Mouse (Mus musculus) heart, embryonic 13.5 days (tissue): ENCODE results near the gene C77080. TPM values are rescaled to one million over a fixed set of nuclear protein-coding genes. Genes with fewer than 3 reads are reported as not detected.

Experiments
- ATAC-seq: fragments of 200-750 bp; cut with Nextera tagmentation; 2 replicates; pipeline ENCODE4 v1.8.0; 2017; ENCODE audit warnings: moderate TSS enrichment; ENCODE audit not compliant: insufficient number of reproducible peaks, low FRiP score, low TSS enrichment; ENCODE audit errors: extremely low read depth
- H3K27ac ChIP-seq: fragments of 300-500 bp; sonication (generic); replicated peaks from 2 replicates; pipeline ENCODE4 v1.5.1; 2015; ENCODE audit warnings: moderate library complexity, mild to moderate bottlenecking, inconsistent platforms
- H3K27me3 ChIP-seq: fragments of 300-500 bp; sonication (generic); replicated peaks from 2 replicates; pipeline ENCODE4 v1.6.1; 2015; ENCODE audit warnings: mild to moderate bottlenecking, inconsistent platforms
- H3K36me3 ChIP-seq: fragments of 300-500 bp; sonication (generic); 2 replicates; pipeline ENCODE4 v1.6.1; 2015; ENCODE audit warnings: mild to moderate bottlenecking, inconsistent platforms
- H3K4me1 ChIP-seq: fragments of 300-500 bp; sonication (generic); 2 replicates; pipeline ENCODE4 v1.6.1; 2015; ENCODE audit warnings: inconsistent platforms
- H3K4me2 ChIP-seq: fragments of 300-500 bp; sonication (generic); 2 replicates; pipeline ENCODE4 v1.6.1; 2015; ENCODE audit warnings: inconsistent platforms, mild to moderate bottlenecking, moderate library complexity
- H3K4me3 ChIP-seq: fragments of 300-500 bp; sonication (generic); 2 replicates; pipeline ENCODE4 v1.5.1; 2015; ENCODE audit warnings: moderate library complexity, mild to moderate bottlenecking, inconsistent platforms
- H3K9ac ChIP-seq: fragments of 300-500 bp; sonication (generic); 2 replicates; pipeline ENCODE4 v1.6.1; 2015; ENCODE audit warnings: inconsistent platforms, mild to moderate bottlenecking, moderate library complexity
- H3K9me3 ChIP-seq: fragments of 300-500 bp; sonication (generic); 2 replicates; pipeline ENCODE4 v1.6.1; 2016; ENCODE audit warnings: inconsistent platforms
- WGBS: fragments of 180-500 bp; shearing (Covaris S2); methylation state at CpG from one replicate; pipeline ENCODE4 v1.1.7; 2015; ENCODE audit warnings: mixed read lengths; 5-methylcytosine and 5-hydroxymethylcytosine counted together
- polyA plus RNA-seq: library from polyadenylated mRNA; unstranded; fragments of >200 nt; fragmentation: Nextera tagmentation; extraction: Ambion mirVana; gene quantifications from 2 replicates; pipeline ENCODE4 v1.2.1, GENCODE M21; 2015

The C77080 gene
- polyA plus RNA-seq, 1 experiment from 2014 or later: 2.3 TPM

DNA sequence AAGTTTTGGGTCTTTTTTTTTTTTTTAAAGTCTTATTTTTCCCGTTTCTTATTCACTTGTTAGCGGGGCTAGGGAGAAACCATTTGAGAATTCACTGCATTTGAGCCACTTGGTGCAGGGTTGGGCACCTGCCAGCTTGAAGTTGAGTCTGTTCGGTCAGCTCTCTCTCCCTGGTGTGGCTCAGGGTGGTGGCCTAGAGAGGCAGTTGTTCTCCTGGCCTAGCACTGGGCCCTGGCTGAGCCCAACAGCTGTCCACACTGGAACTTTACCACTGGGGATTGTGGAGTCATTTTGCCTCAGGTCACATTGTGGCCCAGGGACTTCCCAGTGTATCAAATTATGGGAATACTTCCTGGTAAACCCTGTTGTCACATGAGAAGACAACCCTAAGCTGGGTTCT, 26.9 kb upstream of the C77080 start:
- Histone ChIP-seq H3K4me2 (peak overlapping the region; percentile 98), H3K4me1 (peaks cover 20% of the 10 kb centered on the region), H3K27me3 (peaks cover 47% of the 10 kb centered on the region), H3K4me3 (peak overlapping the region; percentile 61), H3K27ac (no peak overlapping the region), H3K9me3 (no peaks in the 10 kb centered on the region), H3K9ac (peak overlapping the region; percentile 81), H3K36me3 (no peaks in the 10 kb centered on the region)
- WGBS: 32% methylated on average over 3 of the region's 3 CpGs
- ATAC-seq: no peak

DNA sequence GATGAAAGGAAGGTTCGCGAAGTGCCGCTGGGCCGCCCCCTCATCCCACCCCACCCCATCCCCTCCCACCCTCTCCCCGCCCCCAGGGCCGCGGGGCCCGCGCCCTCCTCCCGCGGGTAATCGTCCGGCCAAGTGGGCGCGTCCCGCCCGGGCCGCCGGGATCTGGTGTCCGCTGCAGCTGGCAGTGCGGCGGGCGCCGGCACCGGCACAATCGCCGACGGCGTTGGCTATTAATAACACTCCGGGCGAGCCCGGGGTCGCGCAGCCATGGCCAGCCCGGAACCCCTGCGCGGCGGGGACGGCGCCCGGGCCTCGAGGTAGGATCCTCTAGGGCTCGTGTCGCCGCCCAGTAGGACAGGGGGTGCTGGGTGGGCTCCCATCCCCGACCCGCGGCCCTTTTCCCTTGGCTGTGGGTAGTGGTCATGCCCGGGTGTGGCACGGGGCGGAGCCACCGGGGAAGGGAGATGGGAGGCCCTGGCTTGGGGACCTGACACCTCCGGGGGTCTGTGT, 26.3 kb upstream of the C77080 start, which contains the start of gene Sync:
Gene Sync (plus strand): TSS at position 146 of the 510 bp plus-strand sequence.
- peaks cover 19% of the 10 kb centered on the region for H3K4me1 ChIP-seq
- no peaks in the 10 kb centered on the region for H3K36me3 ChIP-seq
- peaks cover 42% of the 10 kb centered on the region for H3K27me3 ChIP-seq
- no peak within 1 kb of the TSS for H3K27ac ChIP-seq
- peak; percentile 28; the same call in 1 of the 2 replicates for ATAC-seq
- under 1% methylated on average over 46 of the region's 53 CpGs for WGBS
- no peaks in the 10 kb centered on the region for H3K9me3 ChIP-seq
- peak within 1 kb of the TSS; percentile 98 for H3K4me2 ChIP-seq
- H3K9ac ChIP-seq: peak within 1 kb of the TSS; percentile 81
- peak within 1 kb of the TSS; percentile 61 for H3K4me3 ChIP-seq

DNA sequence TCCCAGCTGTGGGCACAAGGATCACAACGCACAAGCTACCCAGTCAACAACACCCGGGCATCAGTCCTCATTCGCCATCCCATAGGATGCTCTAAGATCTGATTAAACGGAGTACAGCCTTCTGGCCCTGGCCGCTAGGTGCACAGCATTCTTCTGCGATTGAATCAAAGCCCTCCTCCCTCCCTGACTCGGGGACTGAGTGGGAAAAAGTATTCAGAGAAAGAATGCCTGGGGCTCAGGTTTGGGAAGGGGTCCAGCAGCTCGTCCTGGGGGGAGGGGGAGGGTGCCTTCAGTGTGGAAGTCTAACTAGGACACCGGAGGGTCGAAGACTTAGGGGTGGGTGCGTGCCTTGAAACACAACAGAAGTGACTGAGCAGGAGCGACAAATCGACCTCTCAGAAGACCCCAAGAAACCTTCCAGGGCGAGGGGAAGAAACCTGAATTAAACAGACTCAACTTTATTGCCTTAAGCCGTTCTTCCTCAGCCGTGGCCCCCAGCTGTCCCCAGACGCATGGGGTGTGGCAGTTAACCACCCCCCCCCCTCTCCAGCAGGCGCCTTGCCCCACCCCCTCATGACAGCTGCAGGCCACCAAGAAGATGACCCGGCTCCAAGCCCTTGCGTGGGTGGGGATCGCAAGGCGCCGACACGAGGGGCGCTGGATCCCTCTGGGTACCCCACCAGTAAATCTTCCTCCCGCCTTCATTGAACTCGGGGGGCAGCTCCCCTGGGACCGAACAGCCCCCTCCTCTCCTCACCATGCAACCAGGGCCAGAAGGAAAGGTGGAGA, 25.7 kb upstream of the C77080 start:
- WGBS: 3% methylated on average over 28 of the region's 28 CpGs
- H3K36me3 ChIP-seq: no peaks in the 10 kb centered on the region
- no peak overlapping the region for H3K27ac ChIP-seq
- ATAC-seq: peak; percentile 31; the same call in 1 of the 2 replicates
- H3K4me3 ChIP-seq: peak overlapping the region; percentile 61
- peak overlapping the region; percentile 81 for H3K9ac ChIP-seq
- peak overlapping the region; percentile 98 for H3K4me2 ChIP-seq
- peaks cover 39% of the 10 kb centered on the region for H3K27me3 ChIP-seq
- no peaks in the 10 kb centered on the region for H3K9me3 ChIP-seq
- peaks cover 19% of the 10 kb centered on the region for H3K4me1 ChIP-seq

DNA sequence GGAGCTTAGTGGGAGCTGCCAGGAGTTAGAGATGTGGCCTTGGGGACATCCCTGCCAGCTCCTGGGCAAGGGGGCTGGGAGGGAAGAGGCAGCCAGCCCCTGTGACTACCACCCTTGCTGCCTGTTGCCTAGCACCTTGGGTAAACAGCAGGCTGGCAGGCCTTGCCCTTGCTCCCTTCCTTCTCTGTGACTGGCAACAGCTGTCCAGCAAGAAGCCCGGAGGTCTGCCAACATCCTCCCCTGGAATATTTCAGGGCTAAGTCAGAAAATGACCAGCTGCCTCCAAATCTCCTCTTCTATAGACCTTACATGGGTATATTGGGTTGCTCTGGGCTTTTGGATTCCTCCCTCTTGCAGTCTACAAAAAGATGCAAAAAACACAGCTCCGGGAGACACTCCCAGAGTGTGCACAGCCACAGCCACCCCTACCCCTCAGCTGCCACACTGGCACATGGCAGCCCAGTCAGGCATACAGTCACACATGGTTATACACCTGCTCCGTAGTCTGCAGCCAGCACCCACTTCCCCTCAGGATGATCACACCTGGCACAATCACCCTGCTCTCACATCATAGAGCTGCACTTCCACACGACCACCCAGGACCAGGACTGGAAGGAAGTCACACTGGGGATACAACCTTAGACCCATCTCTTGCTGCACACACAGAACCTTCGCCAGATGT, 24.9 kb upstream of the C77080 start:
- H3K4me3 ChIP-seq: peak overlapping the region; percentile 61
- no peak overlapping the region for H3K27ac ChIP-seq
- H3K36me3 ChIP-seq: no peaks in the 10 kb centered on the region
- no peak for ATAC-seq
- WGBS: 60% methylated on average over 5 of the region's 5 CpGs
- peaks cover 19% of the 10 kb centered on the region for H3K4me1 ChIP-seq
- no peak overlapping the region for H3K9ac ChIP-seq
- peak overlapping the region; percentile 98 for H3K4me2 ChIP-seq
- H3K9me3 ChIP-seq: no peaks in the 10 kb centered on the region
- peaks cover 39% of the 10 kb centered on the region for H3K27me3 ChIP-seq

DNA sequence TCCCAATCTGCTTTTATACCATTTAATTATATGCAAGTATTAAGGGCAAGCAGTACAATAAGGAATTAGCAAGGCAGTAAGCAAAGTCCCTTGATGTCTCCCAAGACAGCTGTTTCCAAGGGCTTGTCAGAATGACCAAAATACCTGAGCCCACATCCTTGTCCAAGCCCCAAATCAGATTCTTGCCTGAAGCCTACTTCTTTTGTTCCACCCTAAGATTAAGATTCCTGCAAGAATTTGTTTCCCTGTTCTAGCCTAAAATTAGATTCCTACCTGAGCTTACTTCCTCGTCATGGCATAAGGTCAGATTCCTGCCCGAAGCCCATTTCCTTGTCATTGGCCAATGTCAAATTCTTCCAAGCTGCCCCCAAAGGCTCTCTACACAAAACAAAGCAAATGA, 23.5 kb upstream of the C77080 start:
- H3K4me3 ChIP-seq: no peak overlapping the region
- no peaks in the 10 kb centered on the region for H3K36me3 ChIP-seq
- H3K27ac ChIP-seq: no peak overlapping the region
- ATAC-seq: no peak
- no peaks in the 10 kb centered on the region for H3K9me3 ChIP-seq
- H3K4me2 ChIP-seq: no peak overlapping the region
- 74% methylated on average over 2 of the region's 2 CpGs for WGBS
- no peak overlapping the region for H3K9ac ChIP-seq
- H3K27me3 ChIP-seq: peaks cover 39% of the 10 kb centered on the region
- peaks cover 19% of the 10 kb centered on the region for H3K4me1 ChIP-seq

DNA sequence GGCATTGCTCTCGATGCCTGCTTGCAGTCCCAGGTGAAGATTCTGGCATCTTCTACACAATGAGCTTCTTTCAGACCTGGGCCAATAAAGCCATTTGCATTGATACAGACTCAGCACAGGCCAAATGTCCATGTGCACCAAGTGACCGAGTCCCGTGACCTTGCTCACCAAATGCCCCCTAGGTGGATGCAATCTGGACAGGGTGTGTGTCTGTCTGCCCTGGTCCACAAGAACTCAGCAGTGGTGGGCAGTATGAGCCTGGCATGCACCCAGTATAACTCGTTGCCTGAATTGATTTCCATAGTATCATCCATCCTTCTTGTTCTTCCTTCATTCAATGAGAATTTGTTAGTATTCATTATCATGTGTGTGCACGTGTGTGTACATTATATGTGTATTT, 22.0 kb upstream of the C77080 start:
- Histone ChIP-seq H3K36me3 (no peaks in the 10 kb centered on the region), H3K9ac (no peak overlapping the region), H3K4me1 (peaks cover 19% of the 10 kb centered on the region), H3K27ac (no peak overlapping the region), H3K4me2 (no peak overlapping the region), H3K9me3 (no peaks in the 10 kb centered on the region), H3K4me3 (no peak overlapping the region), H3K27me3 (peaks cover 33% of the 10 kb centered on the region)
- no peak for ATAC-seq
- WGBS: 75% methylated on average over 5 of the region's 5 CpGs

DNA sequence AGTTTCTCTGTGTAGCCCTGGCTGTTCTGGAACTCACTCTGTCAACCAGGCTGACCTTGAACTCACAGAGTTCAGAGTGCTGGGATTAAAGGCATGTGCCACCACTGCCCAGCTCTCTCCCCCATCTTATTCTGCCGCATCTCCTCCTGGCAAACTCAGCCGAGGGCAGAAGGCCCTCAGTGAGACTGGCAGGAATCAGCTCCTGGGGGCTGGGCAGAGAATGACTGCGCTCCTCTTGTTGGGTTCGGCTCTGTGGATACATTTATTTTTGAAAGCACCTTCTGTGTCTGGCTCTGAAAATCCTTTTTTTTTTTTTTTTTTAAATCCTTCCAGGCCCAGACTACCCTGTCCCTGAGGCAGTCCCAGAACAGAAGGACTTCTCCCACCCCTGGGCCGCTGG, 21.6 kb upstream of the C77080 start:
- H3K4me1 ChIP-seq: peaks cover 15% of the 10 kb centered on the region
- no peak overlapping the region for H3K4me2 ChIP-seq
- no peak overlapping the region for H3K9ac ChIP-seq
- H3K36me3 ChIP-seq: no peaks in the 10 kb centered on the region
- no peak for ATAC-seq
- peaks cover 32% of the 10 kb centered on the region for H3K27me3 ChIP-seq
- WGBS: 74% methylated on average over 5 of the region's 5 CpGs
- no peak overlapping the region for H3K4me3 ChIP-seq
- H3K9me3 ChIP-seq: no peaks in the 10 kb centered on the region
- no peak overlapping the region for H3K27ac ChIP-seq

DNA sequence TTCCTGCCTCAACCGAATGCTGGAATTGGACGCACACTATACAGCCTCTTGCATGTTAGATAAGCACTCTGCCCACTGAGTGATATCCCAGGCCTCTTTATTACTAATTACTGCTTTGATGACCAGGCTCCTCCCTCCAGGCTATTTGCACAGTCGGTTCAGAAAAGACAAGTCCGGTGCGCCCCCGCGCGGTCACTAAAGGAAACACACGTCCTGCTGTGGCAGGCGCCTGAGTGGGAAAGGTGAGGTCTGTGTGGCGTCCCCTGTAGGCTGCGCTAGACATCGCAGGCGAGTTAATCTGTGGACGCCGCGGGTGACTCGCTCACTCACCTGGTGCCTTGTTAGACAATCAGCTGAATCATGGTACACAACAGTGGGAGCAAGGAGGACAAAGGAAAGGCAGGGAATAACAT, 15.3 kb upstream of the C77080 start:
- Histone ChIP-seq H3K9me3 (no peaks in the 10 kb centered on the region), H3K4me2 (no peak overlapping the region), H3K4me1 (peaks cover 10% of the 10 kb centered on the region), H3K9ac (no peak overlapping the region), H3K27ac (no peak overlapping the region), H3K4me3 (no peak overlapping the region), H3K27me3 (peaks cover 27% of the 10 kb centered on the region), H3K36me3 (no peaks in the 10 kb centered on the region)
- ATAC-seq: no peak
- WGBS: 1% methylated on average over 18 of the region's 18 CpGs

DNA sequence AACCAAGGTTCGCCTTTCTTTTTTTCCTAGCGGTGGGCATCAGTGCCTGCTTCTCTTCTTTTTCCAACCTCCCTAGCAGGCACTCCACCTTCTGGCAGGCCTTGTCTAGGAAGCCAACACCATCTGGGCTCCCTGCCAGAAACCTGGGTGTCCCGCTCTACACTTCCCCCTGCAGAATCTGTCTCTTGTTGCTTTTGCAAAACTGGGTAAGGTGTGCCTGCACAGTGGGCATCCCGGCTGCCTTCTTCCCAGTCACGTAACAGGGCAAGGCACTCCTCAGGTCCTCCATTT, 11.5 kb upstream of the C77080 start:
- Histone ChIP-seq H3K9ac (peak overlapping the region; percentile 37; the same call in 1 of the 2 replicates), H3K9me3 (no peaks in the 10 kb centered on the region), H3K36me3 (no peaks in the 10 kb centered on the region), H3K27me3 (peaks cover 44% of the 10 kb centered on the region), H3K4me2 (peak overlapping the region; percentile 47), H3K4me3 (peak overlapping the region; percentile 1), H3K4me1 (peaks cover 10% of the 10 kb centered on the region), H3K27ac (no peak overlapping the region)
- WGBS: 32% methylated on average over 5 of the region's 5 CpGs
- ATAC-seq: no peak

DNA sequence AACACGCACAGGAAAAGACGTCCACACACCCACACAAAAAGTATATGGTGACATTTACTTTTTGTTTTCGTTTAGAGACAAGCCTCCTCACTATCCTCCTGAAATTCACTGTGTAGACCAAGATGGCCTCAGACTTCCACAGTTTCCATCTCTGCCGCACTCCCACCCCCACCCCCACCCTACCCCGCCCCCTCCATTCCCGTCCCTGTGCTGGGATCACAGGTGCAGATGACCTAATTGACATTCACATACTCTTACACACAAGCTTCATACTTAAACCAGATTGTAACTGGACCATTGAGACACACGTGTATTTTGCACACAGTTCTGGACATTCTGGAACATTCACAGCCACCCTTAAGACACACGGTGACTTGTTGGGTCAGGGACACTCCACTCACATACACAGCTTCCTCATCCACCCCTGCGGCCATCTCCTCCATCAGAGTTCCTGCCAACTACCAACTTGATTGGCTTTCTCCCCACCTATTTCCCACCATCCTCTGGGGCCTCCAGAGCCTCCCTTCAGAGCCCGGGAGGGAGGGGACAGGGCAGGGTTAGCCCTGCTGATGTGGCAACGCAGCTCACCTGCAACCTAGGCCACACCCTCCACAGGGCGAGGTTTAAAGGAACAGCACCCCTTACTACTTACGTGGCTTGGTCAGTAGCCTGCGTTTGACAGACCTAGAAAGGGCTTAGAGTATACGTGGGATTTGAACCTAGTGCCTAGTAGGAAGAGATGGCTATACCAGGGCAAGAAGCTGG, 11.0 kb upstream of the C77080 start:
- Histone ChIP-seq H3K4me2 (peak overlapping the region; percentile 47), H3K4me3 (peak overlapping the region; percentile 1), H3K27ac (no peak overlapping the region), H3K9me3 (no peaks in the 10 kb centered on the region), H3K36me3 (no peaks in the 10 kb centered on the region), H3K4me1 (peaks cover 10% of the 10 kb centered on the region), H3K27me3 (peaks cover 46% of the 10 kb centered on the region), H3K9ac (peak overlapping the region; percentile 52)
- no peak for ATAC-seq
- WGBS: 17% methylated on average over 15 of the region's 15 CpGs

DNA sequence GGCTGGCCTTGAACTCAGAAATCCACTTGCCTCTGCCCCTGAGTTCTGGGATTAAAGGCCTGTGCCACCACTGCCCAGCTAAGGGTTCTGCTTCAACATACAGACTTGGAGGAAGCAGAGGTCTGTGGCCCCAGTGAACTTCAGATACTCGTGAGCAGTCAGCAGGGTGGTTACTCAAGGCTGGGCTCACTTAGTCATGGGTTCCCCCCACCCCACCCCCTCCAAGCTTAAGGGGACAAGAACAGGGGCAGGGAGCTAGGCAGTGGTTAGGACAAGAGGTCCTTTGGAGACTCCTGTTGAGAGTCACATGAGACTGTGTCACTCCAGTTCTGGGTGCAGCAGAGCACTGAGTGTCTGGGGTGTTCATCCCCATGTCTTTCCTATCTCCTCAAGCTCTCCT, 7.5 kb upstream of the C77080 start:
- Histone ChIP-seq H3K4me1 (peaks cover 12% of the 10 kb centered on the region), H3K36me3 (no peaks in the 10 kb centered on the region), H3K9ac (no peak overlapping the region), H3K9me3 (no peaks in the 10 kb centered on the region), H3K4me2 (no peak overlapping the region), H3K27ac (no peak overlapping the region), H3K27me3 (peaks cover 52% of the 10 kb centered on the region), H3K4me3 (no peak overlapping the region)
- ATAC-seq: no peak
- WGBS: 53% methylated on average over 1 of the region's 1 CpGs
